Mouse (Mus musculus) cortical plate, adult 2 months (tissue): ENCODE measurements around the gene Gm17359.

Experiments
- CTCF ChIP-seq: fragments of 200-500 bp; IDR thresholded peaks from 2 replicates; pipeline ENCODE4 v1.5.1; 2011; ENCODE audit warnings: mild to moderate bottlenecking, control low read depth, low read length; ENCODE audit not compliant: insufficient read depth; ENCODE audit errors: extremely low read depth
- POLR2A ChIP-seq: fragments of 200-500 bp; IDR thresholded peaks from 2 replicates; pipeline ENCODE4 v1.6.1; 2011; ENCODE audit warnings: mild to moderate bottlenecking, low read length, control low read depth; ENCODE audit not compliant: insufficient read depth; ENCODE audit errors: extremely low read depth

DNA sequence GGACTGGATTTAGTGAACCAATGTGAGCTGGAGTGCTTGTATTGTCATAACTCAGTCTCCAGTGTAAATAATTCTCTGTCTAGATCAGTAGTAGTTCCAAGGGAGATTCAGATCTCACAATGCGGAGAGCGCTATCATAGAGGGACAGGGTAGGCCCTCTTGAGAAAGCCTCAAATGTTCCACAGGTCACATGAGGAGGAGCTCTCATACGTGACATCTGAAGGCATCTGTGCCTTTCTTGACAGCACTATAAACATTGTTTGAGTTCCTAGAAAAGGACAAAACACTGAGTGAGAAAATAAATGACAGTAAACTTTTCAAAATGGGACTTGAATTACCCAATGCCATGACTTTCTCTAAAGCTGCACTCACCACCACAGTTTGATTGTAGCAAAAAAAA lies 41.8 kb upstream of the Gm17359 start:
- no peak for TF ChIP-seq CTCF
- TF ChIP-seq POLR2A = no peak
